Mouse (Mus musculus) hindbrain, embryonic 10.5 days (tissue): ENCODE data around the gene Cit. TPM values are rescaled to one million over a fixed set of nuclear protein-coding genes. Genes with fewer than 3 reads are reported as not detected.

Experiments
- DNase-seq: peaks from one replicate; pipeline ENCODE4 v3.0.0-alpha.2; 2017; ENCODE audit warnings: low spot score
- H3K27ac ChIP-seq: fragments of 300-500 bp; sonication (generic); 2 replicates; pipeline ENCODE4 v1.5.1; 2016; ENCODE audit warnings: mild to moderate bottlenecking, moderate library complexity
- H3K27me3 ChIP-seq: fragments of 300-500 bp; sonication (generic); 2 replicates; pipeline ENCODE4 v1.6.1; 2016; ENCODE audit warnings: mild to moderate bottlenecking; ENCODE audit not compliant: poor library complexity, insufficient read depth, severe bottlenecking
- H3K36me3 ChIP-seq: fragments of 300-500 bp; sonication (generic); 2 replicates; pipeline ENCODE4 v1.6.1; 2016; ENCODE audit warnings: mild to moderate bottlenecking, moderate library complexity
- H3K4me1 ChIP-seq: fragments of 300-500 bp; sonication (generic); replicated peaks from 2 replicates; pipeline ENCODE4 v1.6.1; 2016; ENCODE audit warnings: mild to moderate bottlenecking
- H3K4me3 ChIP-seq: fragments of 300-500 bp; sonication (generic); 2 replicates; pipeline ENCODE4 v1.5.1; 2016; ENCODE audit warnings: mild to moderate bottlenecking, moderate library complexity
- H3K9me3 ChIP-seq: fragments of 300-500 bp; sonication (generic); 2 replicates; pipeline ENCODE4 v1.6.1; 2016; ENCODE audit warnings: mild to moderate bottlenecking, moderate library complexity
- WGBS: fragments of 180-500 bp; shearing (Covaris S2); methylation state at CpG from one replicate; pipeline ENCODE4 v1.1.7; 2016; 5-methylcytosine and 5-hydroxymethylcytosine counted together
- polyA plus RNA-seq: library from polyadenylated mRNA; unstranded; fragments of >200 nt; fragmentation: Nextera tagmentation; extraction: Ambion mirVana; gene quantifications from 2 replicates; pipeline ENCODE4 v1.2.1, GENCODE M21; 2016

The Cit gene
- polyA plus RNA-seq, 1 experiment from 2014 or later: 40.4 TPM

DNA sequence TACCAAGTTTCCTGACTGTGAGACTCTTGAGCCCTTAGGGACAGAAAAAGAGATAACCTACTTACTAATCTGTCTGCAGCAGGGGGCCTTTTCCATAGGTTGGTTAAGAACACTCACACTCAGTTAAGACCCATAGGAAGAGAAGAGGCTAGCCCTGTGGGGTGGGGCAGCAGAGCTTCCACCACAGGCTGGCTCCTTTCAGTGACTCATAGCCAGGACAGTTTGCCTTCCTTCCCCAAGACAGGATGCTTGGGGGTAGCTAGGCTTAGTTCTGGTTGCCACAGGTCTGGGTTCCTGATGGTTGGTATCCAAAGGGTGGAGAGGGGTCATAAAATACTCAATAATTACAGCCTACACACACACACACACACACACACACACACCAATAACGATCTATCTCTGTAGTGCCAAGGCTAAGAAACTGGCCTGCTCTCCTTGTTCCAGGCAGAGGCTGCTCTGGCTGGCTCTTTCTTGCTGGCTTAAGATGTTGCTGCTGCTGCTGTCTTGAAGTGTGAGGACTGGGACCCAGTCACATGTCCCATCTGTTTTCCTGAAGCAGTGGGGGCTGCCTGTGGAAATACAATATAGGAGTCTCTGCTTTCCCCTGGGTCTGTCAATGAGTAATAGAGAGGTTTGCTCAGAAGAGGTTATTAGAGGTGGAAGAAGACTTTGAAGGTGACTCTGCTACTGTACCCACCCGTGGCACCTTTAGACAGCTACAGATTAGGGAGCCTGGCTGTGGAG lies 165.0 kb downstream of the Cit start:
- H3K4me3 ChIP-seq: no peak overlapping the region
- DNase-seq: no peak
- H3K9me3 ChIP-seq: no peaks in the 10 kb centered on the region
- no peak overlapping the region for H3K27ac ChIP-seq
- WGBS: 84% methylated on average over 2 of the region's 2 CpGs
- H3K36me3 ChIP-seq: peaks cover 55% of the 10 kb centered on the region
- H3K4me1 ChIP-seq: peaks cover 11% of the 10 kb centered on the region; the same call in 1 of the 2 replicates
- no peaks in the 10 kb centered on the region for H3K27me3 ChIP-seq

DNA sequence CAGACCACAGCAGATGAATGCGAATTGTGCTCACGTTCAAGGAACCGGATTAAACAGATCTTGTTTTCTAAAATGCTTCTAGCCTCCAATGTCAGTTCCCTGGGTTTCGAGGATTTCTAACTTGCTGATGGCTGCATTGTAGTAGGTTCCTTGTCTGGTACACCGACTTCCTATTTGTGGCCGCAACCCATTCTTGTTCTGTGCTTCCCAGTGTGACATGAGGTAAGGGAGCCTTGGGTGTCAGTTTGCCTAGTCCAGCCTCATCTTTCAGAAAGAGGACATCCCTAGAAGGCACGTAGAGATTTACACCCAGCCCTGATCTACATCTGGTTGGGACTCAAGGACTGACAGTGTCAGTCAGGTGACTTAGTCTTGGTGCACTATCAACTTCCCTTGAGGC lies 166.6 kb downstream of the Cit start:
- Histone ChIP-seq H3K4me3 (no peak overlapping the region), H3K4me1 (0 out of 2 replicates have a peak, but pooled peaks cover 3% of the 10 kb centered on the region), H3K27ac (no peak overlapping the region), H3K36me3 (peaks cover 60% of the 10 kb centered on the region), H3K27me3 (no peaks in the 10 kb centered on the region), H3K9me3 (no peaks in the 10 kb centered on the region)
- 90% methylated on average over 7 of the region's 7 CpGs for WGBS
- DNase-seq: no peak

DNA sequence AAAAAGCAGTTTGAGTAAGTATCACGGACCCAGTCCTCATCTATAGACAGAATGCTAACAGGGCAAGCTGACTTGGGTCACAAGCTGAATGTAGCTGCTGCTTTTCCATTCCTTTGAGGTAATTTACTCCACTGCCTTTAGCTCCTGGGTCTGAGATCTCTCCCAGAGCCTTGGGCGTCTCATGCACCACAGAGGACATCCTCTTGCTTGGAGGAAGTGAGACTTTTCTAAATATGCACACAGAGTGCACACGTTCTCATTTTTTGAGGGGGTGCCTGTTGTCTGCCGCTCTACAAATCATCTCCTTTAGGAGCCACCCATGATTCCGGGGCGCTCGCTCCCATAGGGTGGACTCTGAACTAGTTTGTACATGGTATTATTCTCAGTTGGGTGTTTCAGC lies 167.4 kb downstream of the Cit start:
- 93% methylated on average over 7 of the region's 7 CpGs for WGBS
- Histone ChIP-seq H3K9me3 (no peaks in the 10 kb centered on the region), H3K27ac (no peak overlapping the region), H3K4me3 (no peak overlapping the region), H3K27me3 (no peaks in the 10 kb centered on the region), H3K36me3 (peaks cover 61% of the 10 kb centered on the region), H3K4me1 (0 out of 2 replicates have a peak, but pooled peaks cover 3% of the 10 kb centered on the region)
- DNase-seq: no peak

DNA sequence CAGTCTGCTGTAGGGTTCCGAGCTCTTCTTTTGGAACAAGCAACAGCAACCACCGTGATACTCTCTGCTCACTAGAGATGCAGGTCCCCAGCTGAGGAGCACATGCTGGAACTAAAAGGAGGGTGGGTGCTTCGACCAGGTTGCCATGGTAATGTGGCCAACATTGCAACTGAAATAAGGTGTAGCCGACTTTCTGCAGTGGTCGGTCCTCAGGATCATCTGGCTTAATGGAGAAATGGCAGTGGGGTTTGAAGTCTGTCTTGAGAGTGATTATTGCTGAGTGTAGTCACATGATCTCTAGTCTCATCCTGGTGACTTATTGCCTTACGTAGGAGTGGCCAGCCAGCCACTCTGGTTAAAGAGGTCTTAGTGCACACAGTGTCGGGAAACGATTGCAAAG lies 168.7 kb downstream of the Cit start:
- Histone ChIP-seq H3K36me3 (peaks cover 65% of the 10 kb centered on the region), H3K4me1 (0 out of 2 replicates have a peak, but pooled peaks cover 3% of the 10 kb centered on the region), H3K27ac (no peak overlapping the region), H3K9me3 (no peaks in the 10 kb centered on the region), H3K27me3 (no peaks in the 10 kb centered on the region), H3K4me3 (no peak overlapping the region)
- DNase-seq: no peak
- 89% methylated on average over 8 of the region's 8 CpGs for WGBS

DNA sequence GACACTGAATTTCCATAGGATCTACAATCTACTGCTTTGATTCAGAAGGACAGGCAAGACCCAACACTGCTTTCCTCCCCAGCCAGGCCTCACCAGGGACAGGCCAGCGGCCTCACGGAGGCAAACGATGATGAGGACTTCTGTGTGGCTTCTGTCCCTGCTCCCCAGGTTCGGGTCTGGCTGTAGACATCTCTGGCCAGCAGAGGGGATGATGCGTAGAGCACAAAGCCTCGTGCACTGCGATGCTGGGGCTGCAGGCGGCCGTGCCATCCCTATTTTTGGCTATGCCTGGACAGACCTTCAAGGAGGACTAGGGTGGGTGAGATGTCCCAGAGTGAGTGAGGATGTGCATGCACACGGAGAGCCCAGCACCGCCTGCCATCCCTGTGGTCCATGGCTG lies 169.2 kb downstream of the Cit start:
- 95% methylated on average over 11 of the region's 11 CpGs for WGBS
- H3K4me1 ChIP-seq: 0 out of 2 replicates have a peak, but pooled peaks cover 3% of the 10 kb centered on the region
- H3K9me3 ChIP-seq: no peaks in the 10 kb centered on the region
- no peaks in the 10 kb centered on the region for H3K27me3 ChIP-seq
- H3K27ac ChIP-seq: no peak overlapping the region
- H3K4me3 ChIP-seq: no peak overlapping the region
- no peak for DNase-seq
- peaks cover 69% of the 10 kb centered on the region for H3K36me3 ChIP-seq

DNA sequence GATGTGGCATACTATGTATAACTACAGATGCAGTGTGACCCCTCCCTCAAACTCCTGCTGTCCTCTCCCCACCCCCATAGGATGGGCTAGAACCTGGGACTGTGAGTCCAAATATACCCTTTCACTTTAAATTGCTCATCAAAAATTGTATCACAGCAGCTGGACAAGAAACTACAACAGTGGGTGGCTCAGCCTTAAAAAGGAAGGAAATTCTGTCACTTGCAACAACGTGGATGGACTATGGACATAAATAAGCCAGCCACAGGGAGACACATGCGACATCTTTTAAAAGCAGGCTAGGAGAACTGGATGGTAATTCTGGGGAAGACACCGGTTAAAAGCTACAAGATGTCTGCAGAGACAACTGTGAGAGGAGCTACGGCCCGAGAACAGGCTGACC lies 171.5 kb downstream of the Cit start:
- H3K36me3 ChIP-seq: peaks cover 92% of the 10 kb centered on the region
- WGBS: 95% methylated on average over 5 of the region's 5 CpGs
- H3K9me3 ChIP-seq: no peaks in the 10 kb centered on the region
- no peak for DNase-seq
- no peak overlapping the region for H3K4me3 ChIP-seq
- H3K27ac ChIP-seq: no peak overlapping the region
- H3K4me1 ChIP-seq: no peaks in the 10 kb centered on the region
- no peaks in the 10 kb centered on the region for H3K27me3 ChIP-seq

DNA sequence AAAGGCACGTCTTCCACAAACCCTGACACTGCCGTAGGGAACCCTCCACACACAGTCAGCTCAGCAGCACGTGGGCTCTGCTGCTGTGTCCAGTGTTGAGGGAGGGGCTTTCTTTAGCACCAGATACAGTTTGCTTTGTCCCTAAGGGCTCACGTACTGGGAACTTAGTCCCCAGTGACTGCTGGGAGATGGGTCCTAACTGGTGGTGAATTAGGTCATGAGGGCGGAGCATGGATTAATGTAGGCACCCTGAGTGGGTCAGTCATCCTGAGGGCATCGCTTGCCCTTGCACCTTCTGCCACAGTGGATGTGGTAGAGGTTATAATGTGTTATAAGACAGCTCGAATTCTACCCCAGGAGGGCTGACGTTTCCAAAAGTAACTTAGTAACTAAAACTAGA lies 172.3 kb downstream of the Cit start:
- H3K36me3 ChIP-seq: peaks cover 100% of the 10 kb centered on the region
- H3K27me3 ChIP-seq: no peaks in the 10 kb centered on the region
- no peak for DNase-seq
- H3K4me1 ChIP-seq: peaks cover 3% of the 10 kb centered on the region; the same call in 1 of the 2 replicates
- H3K9me3 ChIP-seq: no peaks in the 10 kb centered on the region
- H3K4me3 ChIP-seq: no peak overlapping the region
- WGBS: 92% methylated on average over 8 of the region's 8 CpGs
- H3K27ac ChIP-seq: no peak overlapping the region

DNA sequence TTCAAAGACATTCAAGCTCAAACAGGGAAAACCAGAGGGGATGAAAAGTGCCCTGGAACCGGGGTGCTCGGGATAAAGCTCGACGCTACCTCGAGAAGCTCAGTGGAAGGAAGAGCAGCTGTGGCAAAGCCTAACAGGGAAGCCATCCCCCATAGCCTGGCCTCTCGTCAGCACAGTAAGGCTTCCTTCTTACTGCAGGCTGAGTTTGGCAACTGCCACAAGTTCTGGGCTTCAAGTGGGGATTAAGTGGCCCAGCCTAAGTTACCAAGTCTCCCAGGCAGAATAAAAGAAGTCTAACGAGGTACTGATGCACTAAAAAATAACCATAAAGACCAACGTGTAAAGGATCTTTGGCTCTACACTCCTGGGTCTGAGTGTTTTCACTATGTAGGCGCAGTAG lies 173.1 kb downstream of the Cit start:
- Histone ChIP-seq H3K4me1 (peaks cover 11% of the 10 kb centered on the region), H3K27me3 (no peaks in the 10 kb centered on the region), H3K36me3 (peaks cover 96% of the 10 kb centered on the region), H3K4me3 (no peak overlapping the region), H3K27ac (no peak overlapping the region), H3K9me3 (no peaks in the 10 kb centered on the region)
- 90% methylated on average over 9 of the region's 9 CpGs for WGBS
- DNase-seq: no peak

DNA sequence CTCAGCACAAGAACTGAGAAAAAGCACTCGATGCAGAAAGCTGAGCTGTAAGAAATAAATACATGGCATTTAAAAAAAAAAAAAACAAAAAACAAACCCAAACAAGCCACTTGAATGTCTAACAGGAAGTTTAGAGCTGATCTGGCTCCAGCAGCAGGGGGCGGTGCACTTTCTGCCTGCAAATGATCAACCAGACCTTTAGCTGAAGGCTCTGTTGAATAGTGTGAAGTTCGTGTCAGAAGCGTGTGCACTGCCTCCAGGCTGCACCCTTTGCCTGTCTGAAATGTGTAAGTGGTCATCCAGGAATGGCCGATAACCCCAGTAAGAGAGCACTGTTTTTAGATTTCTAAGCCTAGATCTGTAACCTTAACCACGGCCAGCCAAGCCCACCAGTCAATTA lies 173.7 kb downstream of the Cit start:
- WGBS: 87% methylated on average over 6 of the region's 6 CpGs
- Histone ChIP-seq H3K4me3 (no peak overlapping the region), H3K4me1 (peaks cover 17% of the 10 kb centered on the region), H3K27me3 (no peaks in the 10 kb centered on the region), H3K36me3 (peaks cover 90% of the 10 kb centered on the region), H3K27ac (no peak overlapping the region), H3K9me3 (no peaks in the 10 kb centered on the region)
- DNase-seq: no peak

DNA sequence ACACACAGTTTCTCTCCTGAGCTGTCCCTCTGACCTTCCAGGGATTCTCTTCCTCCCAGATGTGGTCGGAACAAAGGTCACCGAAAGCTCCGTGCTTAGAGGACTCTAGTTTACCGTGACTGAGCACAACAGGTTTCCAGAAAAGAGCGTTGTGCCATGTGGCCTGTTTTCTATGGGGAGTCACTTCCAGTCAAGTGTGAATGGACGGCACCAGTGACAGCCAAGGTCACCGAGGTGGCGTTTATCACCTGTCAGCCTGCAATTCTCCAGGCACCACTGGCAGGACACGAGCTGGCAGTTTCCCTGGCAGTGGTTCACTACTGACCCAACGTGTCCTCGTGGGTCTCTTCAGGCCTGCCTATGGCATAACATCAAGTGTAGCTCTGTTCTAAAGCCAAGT lies 174.3 kb downstream of the Cit start:
- Histone ChIP-seq H3K27me3 (no peaks in the 10 kb centered on the region), H3K36me3 (peaks cover 84% of the 10 kb centered on the region), H3K4me1 (peaks cover 19% of the 10 kb centered on the region), H3K9me3 (no peaks in the 10 kb centered on the region), H3K4me3 (no peak overlapping the region), H3K27ac (no peak overlapping the region)
- no peak for DNase-seq
- WGBS: 83% methylated on average over 11 of the region's 11 CpGs

DNA sequence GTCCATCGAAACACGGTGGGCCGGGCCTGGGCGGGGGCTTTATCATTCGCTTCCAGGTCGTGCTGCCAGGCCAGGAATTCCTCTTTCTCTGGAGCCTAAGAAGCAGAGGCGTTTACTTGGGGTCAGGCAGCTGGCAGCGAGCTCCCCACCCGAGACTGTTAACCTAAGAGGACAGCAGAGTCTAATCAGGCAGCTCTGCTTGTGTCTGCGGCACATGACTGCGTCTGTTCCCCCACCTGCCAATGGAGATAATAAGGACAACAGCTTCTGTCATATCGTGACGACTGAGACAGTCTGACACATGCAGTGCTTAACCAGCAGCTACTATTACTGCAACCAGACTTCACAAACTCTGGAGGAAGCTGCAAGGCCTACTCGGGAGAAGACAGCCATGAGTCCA lies 176.5 kb downstream of the Cit start:
- H3K4me1 ChIP-seq: peaks cover 22% of the 10 kb centered on the region
- WGBS: 92% methylated on average over 14 of the region's 14 CpGs
- no peak for DNase-seq
- H3K4me3 ChIP-seq: no peak overlapping the region
- H3K27ac ChIP-seq: no peak overlapping the region
- peaks cover 62% of the 10 kb centered on the region for H3K36me3 ChIP-seq
- H3K27me3 ChIP-seq: no peaks in the 10 kb centered on the region
- H3K9me3 ChIP-seq: no peaks in the 10 kb centered on the region

DNA sequence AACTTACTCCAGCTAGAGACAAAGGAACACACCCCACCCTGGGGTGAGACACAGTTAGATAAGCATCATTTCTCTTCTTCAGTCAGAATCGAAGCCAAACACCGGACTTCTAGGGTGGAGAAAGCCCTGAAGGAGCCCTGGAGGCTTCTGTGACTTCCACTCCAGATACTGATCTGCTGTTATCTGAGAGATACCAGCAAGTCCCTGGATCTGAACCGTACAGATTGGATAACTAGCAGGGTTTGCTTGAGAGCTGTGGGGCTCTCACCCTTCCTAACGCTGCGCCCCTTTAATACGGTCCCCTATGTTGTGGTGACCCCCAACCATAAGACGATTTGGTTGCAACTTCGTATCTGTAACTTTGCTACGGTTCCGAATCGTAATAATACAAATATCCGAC lies 177.1 kb downstream of the Cit start:
- Histone ChIP-seq H3K4me1 (peaks cover 22% of the 10 kb centered on the region), H3K27me3 (no peaks in the 10 kb centered on the region), H3K9me3 (no peaks in the 10 kb centered on the region), H3K4me3 (peak overlapping the region; percentile 89), H3K27ac (no peak overlapping the region), H3K36me3 (peaks cover 56% of the 10 kb centered on the region)
- WGBS: 94% methylated on average over 12 of the region's 12 CpGs
- no peak for DNase-seq

DNA sequence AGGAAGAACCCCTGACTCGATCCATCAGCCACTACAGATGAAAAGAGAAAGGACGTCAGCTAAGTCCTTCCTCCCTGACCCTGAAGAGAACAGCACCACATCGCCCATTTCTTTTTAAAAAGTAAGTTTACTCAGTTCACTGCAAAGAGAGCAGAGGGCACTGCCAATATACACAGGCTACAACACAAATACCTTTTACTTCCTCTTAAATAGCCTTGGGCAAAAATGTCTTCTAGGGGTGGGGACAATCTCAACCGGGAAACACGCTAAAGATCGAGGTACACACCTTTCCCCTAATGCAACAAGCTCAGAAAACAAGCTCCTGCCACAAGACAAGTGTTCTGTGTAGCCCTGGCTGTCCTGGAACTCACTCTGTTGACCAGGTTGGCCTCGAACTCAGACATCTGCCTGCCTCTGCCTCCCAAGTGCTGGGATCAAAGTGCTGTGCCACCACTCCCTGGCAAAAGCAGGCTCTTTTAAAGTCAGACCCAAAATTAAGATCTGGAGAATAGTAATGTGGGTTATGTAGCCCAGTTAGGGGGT lies 177.7 kb downstream of the Cit start:
- DNase-seq: no peak
- Histone ChIP-seq H3K27me3 (no peaks in the 10 kb centered on the region), H3K9me3 (no peaks in the 10 kb centered on the region), H3K4me1 (peaks cover 22% of the 10 kb centered on the region), H3K4me3 (peak overlapping the region; percentile 89), H3K27ac (peak overlapping the region; percentile 89; the same call in 1 of the 2 replicates), H3K36me3 (peaks cover 50% of the 10 kb centered on the region)
- 86% methylated on average over 7 of the region's 7 CpGs for WGBS
